Mouse (Mus musculus) kidney, postnatal 36 days (tissue): Measurements from ENCODE around the gene Angptl7.

Source experiments
- DNase-seq, 2 experiments: peaks; one replicate each; pipeline ENCODE4 v3.0.0; 2021 to 2022; ENCODE audit warnings: mixed read lengths in 2 of 2

Gene Angptl7

GRCm38 (mm10) chr4:148500410-148500867 is at the start of gene Angptl7:
Gene Angptl7 (minus strand): TSS chr4:148500460.
- DNase-seq = peak; percentile 51 to 58

GRCm38 (mm10) chr4:148549106-148549505 is 48.8 kb upstream of the Angptl7 start:
- DNase-seq = no peak

GRCm38 (mm10) chr4:148535876-148536275 is 35.6 kb upstream of the Angptl7 start:
- no peak for DNase-seq

GRCm38 (mm10) chr4:148533613-148534328 is 33.5 kb upstream of the Angptl7 start:
- DNase-seq = peak in 1 of 2 experiments; percentile 33

GRCm38 (mm10) chr4:148532516-148532915 is 32.3 kb upstream of the Angptl7 start:
- DNase-seq = no peak

- no peak for DNase-seq
Measured at GRCm38 (mm10) chr4:148531341-148531740, 31.1 kb upstream of the Angptl7 start.

GRCm38 (mm10) chr4:148530778-148531177 is 30.5 kb upstream of the Angptl7 start:
- no peak for DNase-seq

GRCm38 (mm10) chr4:148530351-148530750 is 30.1 kb upstream of the Angptl7 start:
- no peak for DNase-seq

- DNase-seq = no peak
Measured at GRCm38 (mm10) chr4:148527158-148527910, 27.1 kb upstream of the Angptl7 start.

GRCm38 (mm10) chr4:148523538-148523937 is 23.3 kb upstream of the Angptl7 start:
- DNase-seq = no peak

- DNase-seq = no peak
Measured at GRCm38 (mm10) chr4:148518235-148518795, 18.1 kb upstream of the Angptl7 start.

GRCm38 (mm10) chr4:148517809-148518208 is 17.5 kb upstream of the Angptl7 start:
- peak in 1 of 2 experiments; percentile 68 for DNase-seq

GRCm38 (mm10) chr4:148515313-148515712 is 15.1 kb upstream of the Angptl7 start:
- DNase-seq = peak; percentile 79

GRCm38 (mm10) chr4:148513021-148513559 is 12.8 kb upstream of the Angptl7 start:
- peak; percentile 47 to 79 for DNase-seq

- no peak for DNase-seq
Measured at GRCm38 (mm10) chr4:148511334-148511733, 11.1 kb upstream of the Angptl7 start.

- DNase-seq = no peak
Measured at GRCm38 (mm10) chr4:148510691-148511090, 10.4 kb upstream of the Angptl7 start.

GRCm38 (mm10) chr4:148509450-148510084 is 9.3 kb upstream of the Angptl7 start:
- DNase-seq = no peak

- DNase-seq = no peak
Measured at GRCm38 (mm10) chr4:148508084-148508849, 8.0 kb upstream of the Angptl7 start.

GRCm38 (mm10) chr4:148507585-148507984 is 7.3 kb upstream of the Angptl7 start:
- no peak for DNase-seq

GRCm38 (mm10) chr4:148504497-148504959 is 4.3 kb upstream of the Angptl7 start:
- peak; percentile 58 to 61 for DNase-seq

- DNase-seq = peak; percentile 52 to 58
Measured at GRCm38 (mm10) chr4:148495874-148496689, 4.2 kb downstream of the Angptl7 start.
